Comparison of ENCODE assay signal across 8 mouse cellular contexts in genomic region chr3:123115770-123116527, GRCm38 (mm10).
A peak's percentile ranks its signal among the peaks of the same experiment; 100 is the strongest.
DNase-seq lines count a peak whose midpoint lies in the region; ATAC-seq lines count a peak whose summit lies in the region.

No protein-coding gene starts in this region.

- H3K4me2 ChIP-seq in lung, embryonic 15.5 days = peak overlapping the region; percentile 44
- peak overlapping the region; percentile 16; the same call in 1 of the 2 replicates for H3K4me2 ChIP-seq in kidney, embryonic 16.5 days (replicated peaks; ENCODE audit: low read depth, low read length)
- peak overlapping the region; percentile 32 for H3K4me2 ChIP-seq in midbrain, embryonic 13.5 days (replicated peaks)

- no peak for ATAC-seq in lung, embryonic 15.5 days (ENCODE audit: borderline replicate concordance, extremely low read depth, low FRiP score, low TSS enrichment)
- no peak; the same call in 1 of the 2 replicates for ATAC-seq in kidney, embryonic 16.5 days (ENCODE audit: low FRiP score, low TSS enrichment)
- no peak for ATAC-seq in midbrain, embryonic 13.5 days

- no peaks in the 10 kb centered on the region for H3K27me3 ChIP-seq in lung, embryonic 15.5 days
- no peaks in the 10 kb centered on the region for H3K27me3 ChIP-seq in kidney, embryonic 16.5 days (ENCODE audit: insufficient read depth, low read length)
- no peaks in the 10 kb centered on the region for H3K27me3 ChIP-seq in midbrain, embryonic 13.5 days

- no peak overlapping the region for H3K4me3 ChIP-seq in lung, embryonic 15.5 days
- peak overlapping the region; percentile 43 for H3K4me3 ChIP-seq in brown adipose tissue, adult 24 weeks (ENCODE audit: insufficient read depth, low read depth, low read length)
- H3K4me3 ChIP-seq in kidney, embryonic 16.5 days (ENCODE audit: low read length) = peak overlapping the region; percentile 1; the same call in 1 of the 2 replicates
- H3K4me3 ChIP-seq in midbrain, embryonic 13.5 days (replicated peaks) = 0 out of 2 replicates have a peak overlapping the region, but pooled peaks have one; percentile 9

- no peak overlapping the region; the same call in 1 of the 2 replicates for H3K27ac ChIP-seq in lung, embryonic 15.5 days
- H3K27ac ChIP-seq in brown adipose tissue, adult 24 weeks (replicated peaks; ENCODE audit: low read depth, low read length) = peak overlapping the region; percentile 52
- no peak overlapping the region for H3K27ac ChIP-seq in kidney, embryonic 16.5 days (ENCODE audit: low read length)
- H3K27ac ChIP-seq in midbrain, embryonic 13.5 days = no peak overlapping the region

- no peaks in the 10 kb centered on the region for H3K9me3 ChIP-seq in lung, embryonic 15.5 days
- no peaks in the 10 kb centered on the region for H3K9me3 ChIP-seq in kidney, embryonic 16.5 days (ENCODE audit: low read length)
- H3K9me3 ChIP-seq in midbrain, embryonic 13.5 days = no peaks in the 10 kb centered on the region

- peaks cover 7% of the 10 kb centered on the region for H3K4me1 ChIP-seq in lung, embryonic 15.5 days
- peaks cover 6% of the 10 kb centered on the region for H3K4me1 ChIP-seq in brown adipose tissue, adult 24 weeks (ENCODE audit: control insufficient read depth, insufficient read depth, insufficient read length, low read length)
- 0 out of 2 replicates have a peak, but pooled peaks cover 3% of the 10 kb centered on the region for H3K4me1 ChIP-seq in kidney, embryonic 16.5 days (ENCODE audit: insufficient read depth, low read length)
- peaks cover 6% of the 10 kb centered on the region; the same call in 1 of the 2 replicates for H3K4me1 ChIP-seq in midbrain, embryonic 13.5 days (replicated peaks)

- intact Hi-C loops in gastrocnemius, postnatal 36 days (cut with DNase I) = loop anchor here (1.0 to 2.0 kb wide), 2 partner anchors 37 to 43 kb away; no protein-coding TSS in a partner anchor

- no peak for DNase-seq in lung, postnatal 4 days
- peak; percentile 46 to 50 for DNase-seq in gastrocnemius, postnatal 36 days
- DNase-seq in urinary bladder, adult 2 months (ENCODE audit: low spot score) = no peak
- no peak for DNase-seq in cerebellum, adult 9-10 months

- H3K9ac ChIP-seq in lung, embryonic 15.5 days = no peak overlapping the region
- H3K9ac ChIP-seq in kidney, embryonic 16.5 days (replicated peaks; ENCODE audit: low read length) = no peak overlapping the region
- H3K9ac ChIP-seq in midbrain, embryonic 13.5 days (replicated peaks) = no peak overlapping the region

- 16% methylated on average over 15 of the region's 15 CpGs for WGBS in lung, embryonic 15.5 days
- WGBS in kidney, embryonic 16.5 days = 29% methylated on average over 15 of the region's 15 CpGs
- 27% methylated on average over 15 of the region's 15 CpGs for WGBS in midbrain, embryonic 13.5 days

- H3K36me3 ChIP-seq in lung, embryonic 15.5 days = no peaks in the 10 kb centered on the region
- peaks cover 7% of the 10 kb centered on the region; the same call in 1 of the 2 replicates for H3K36me3 ChIP-seq in kidney, embryonic 16.5 days (ENCODE audit: insufficient read depth, low read length)
- H3K36me3 ChIP-seq in midbrain, embryonic 13.5 days = no peaks in the 10 kb centered on the region

Comparison
In these comparisons a context has a peak if more than half of its experiments do, and no peak if none do; other contexts are left out.
1. DNase-seq: peak in gastrocnemius, postnatal 36 days (2 of 2); none in lung, postnatal 4 days (0 of 2), urinary bladder, adult 2 months (single experiment) and cerebellum, adult 9-10 months (single experiment).
2. Peak in every context shown above with its lines, with median percentiles within 50 percentile points of each other: H3K4me2 ChIP-seq.